Mouse (Mus musculus) lung, postnatal 36 days (tissue): ENCODE measurements around the gene Siah3.
A peak's percentile ranks its signal among the peaks of the same experiment; 100 is the strongest.

Experiments used
- DNase-seq: peaks from one replicate; pipeline ENCODE4 v3.0.0; 2022; ENCODE audit warnings: mixed read lengths

Siah3 gene

DNA sequence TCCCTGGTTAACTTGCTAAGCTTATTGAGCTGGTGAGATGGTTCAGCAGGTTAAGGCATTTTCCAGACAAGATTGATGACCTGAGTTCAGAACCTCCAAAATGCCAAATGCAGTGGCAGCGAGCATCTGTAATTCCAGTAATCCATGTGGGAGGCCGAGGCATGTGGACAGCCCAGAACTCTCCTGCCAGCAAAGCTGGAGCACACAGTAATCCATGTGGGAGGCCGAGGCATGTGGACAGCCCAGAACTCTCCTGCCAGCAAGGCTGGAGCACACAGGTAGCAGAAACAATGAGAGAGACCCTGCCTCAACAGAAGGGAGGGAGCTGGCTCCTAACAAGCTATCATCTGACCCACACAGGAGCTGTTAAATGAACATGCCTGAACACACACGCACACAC is 13.2 kb downstream of the Siah3 start:
- peak; percentile 6 for DNase-seq

- DNase-seq, result peak; percentile 21
Observed at GRCm38 (mm10) chr14:75473061-75473930, 17.5 kb downstream of the Siah3 start.

- no peak for DNase-seq
Observed at GRCm38 (mm10) chr14:75475887-75476286, 20.1 kb downstream of the Siah3 start.

- no peak for DNase-seq
Observed at GRCm38 (mm10) chr14:75482231-75483175, 26.7 kb downstream of the Siah3 start.

GRCm38 (mm10) chr14:75483176-75483546 is 27.4 kb downstream of the Siah3 start:
- DNase-seq, result no peak

- no peak for DNase-seq
Observed at GRCm38 (mm10) chr14:75487932-75488331, 32.1 kb downstream of the Siah3 start.

GRCm38 (mm10) chr14:75493555-75494194 is 37.9 kb downstream of the Siah3 start:
- DNase-seq, result no peak

DNA sequence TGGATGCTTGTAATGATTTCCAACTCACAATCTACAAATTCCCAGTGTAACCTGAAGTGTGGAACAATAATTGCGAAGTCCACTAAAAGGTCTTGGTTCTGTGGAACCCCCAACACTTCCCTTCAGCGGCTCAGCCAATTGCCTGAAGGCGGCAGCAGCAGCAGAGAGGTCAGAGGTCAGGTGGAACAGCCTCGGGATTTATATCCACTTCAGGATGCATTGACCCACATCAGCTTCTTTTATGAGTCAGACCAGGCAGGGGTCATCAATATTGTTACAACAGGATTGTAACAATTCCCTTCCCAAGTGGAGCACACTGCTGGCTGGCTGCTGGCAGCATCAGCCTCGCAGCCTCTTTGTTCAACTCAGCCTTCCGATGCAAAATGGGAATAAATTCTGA is 39.1 kb downstream of the Siah3 start:
- DNase-seq, result no peak

GRCm38 (mm10) chr14:75501501-75501990 is 45.8 kb downstream of the Siah3 start:
- no peak for DNase-seq

- DNase-seq, result peak; percentile 34
Observed at GRCm38 (mm10) chr14:75502446-75502845, 46.7 kb downstream of the Siah3 start.

GRCm38 (mm10) chr14:75504255-75504654 is 48.5 kb downstream of the Siah3 start:
- no peak for DNase-seq

- no peak for DNase-seq
Observed at GRCm38 (mm10) chr14:75505126-75505840, 49.5 kb downstream of the Siah3 start.

DNA sequence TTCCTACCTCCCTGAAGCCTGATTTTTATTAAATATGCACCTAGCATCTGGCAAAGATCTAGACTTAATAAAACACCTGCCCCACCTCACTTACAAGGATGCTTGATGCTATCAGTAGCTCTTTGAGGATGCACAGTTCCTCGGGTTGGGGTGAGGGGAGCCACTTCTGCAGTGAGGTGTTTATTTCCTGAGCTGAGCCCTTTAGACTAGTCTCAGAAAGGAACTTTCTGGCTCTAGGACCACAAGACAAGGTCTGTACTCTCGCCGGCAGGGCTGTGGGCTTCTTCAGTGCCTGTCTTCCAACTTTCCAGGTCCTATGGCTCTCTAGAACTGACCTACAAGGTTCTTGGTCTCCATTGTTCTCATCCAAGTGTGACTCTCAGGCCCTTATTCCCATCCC is 50.5 kb downstream of the Siah3 start:
- DNase-seq, result no peak

DNA sequence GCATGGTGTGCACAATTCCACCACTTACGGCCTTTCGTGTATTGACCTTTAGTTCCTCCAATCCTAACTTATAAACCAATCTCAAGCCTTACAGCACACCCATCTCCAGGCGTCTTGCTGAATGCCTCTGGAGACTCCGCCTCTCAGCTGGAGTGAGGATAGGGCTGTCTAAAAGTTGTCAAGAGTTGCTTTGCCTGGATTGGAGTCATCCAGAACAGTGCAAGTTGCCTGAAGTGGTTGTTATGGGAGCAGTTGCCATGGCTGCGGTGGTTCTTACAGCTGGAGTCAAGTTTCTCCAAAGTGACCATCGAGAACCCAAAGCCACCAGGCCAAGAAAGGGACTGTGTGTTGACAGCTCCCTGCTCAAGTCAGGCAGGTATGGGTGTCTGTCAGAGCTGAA is 54.3 kb downstream of the Siah3 start:
- DNase-seq, result peak; percentile 4

DNA sequence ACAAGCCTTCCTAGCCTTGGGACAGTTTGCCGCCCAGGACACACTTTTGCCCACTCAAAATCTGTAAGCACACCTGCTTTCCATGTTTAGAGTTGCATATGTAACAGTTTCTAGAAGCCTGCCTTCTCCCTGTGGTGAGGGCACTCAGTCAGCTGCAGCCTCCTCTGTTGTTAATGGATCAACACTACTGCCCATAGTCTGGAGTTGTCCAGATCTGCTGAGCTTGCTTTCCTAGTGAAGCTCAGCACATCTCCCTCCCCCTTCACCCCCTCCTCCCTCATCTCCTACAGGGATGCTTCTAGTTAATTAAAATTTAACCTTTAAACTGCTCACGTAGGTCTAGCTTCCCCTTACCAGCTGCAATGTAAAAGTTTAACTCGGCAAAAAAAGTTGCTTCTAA is 57.2 kb downstream of the Siah3 start:
- DNase-seq, result no peak

DNA sequence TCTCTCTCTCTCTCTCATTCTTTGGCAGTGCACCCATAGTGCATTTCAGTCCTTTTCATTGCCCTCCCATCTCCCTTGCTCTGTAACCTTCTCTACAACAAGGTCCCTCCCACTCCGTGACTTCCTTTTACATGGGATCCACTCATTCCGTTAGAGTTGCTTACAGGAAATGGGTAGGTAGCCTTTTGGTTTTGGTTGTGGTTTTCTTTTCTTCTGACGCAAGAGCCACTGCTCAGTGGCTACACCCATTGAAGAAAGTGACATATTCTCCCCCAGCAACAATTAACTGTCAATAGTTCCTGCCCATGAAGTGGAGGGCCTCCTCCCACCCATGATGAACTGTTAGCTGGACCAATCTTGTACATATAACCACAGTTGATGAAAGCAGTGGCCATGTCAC is 60.4 kb downstream of the Siah3 start:
- DNase-seq, result peak; percentile 2

DNA sequence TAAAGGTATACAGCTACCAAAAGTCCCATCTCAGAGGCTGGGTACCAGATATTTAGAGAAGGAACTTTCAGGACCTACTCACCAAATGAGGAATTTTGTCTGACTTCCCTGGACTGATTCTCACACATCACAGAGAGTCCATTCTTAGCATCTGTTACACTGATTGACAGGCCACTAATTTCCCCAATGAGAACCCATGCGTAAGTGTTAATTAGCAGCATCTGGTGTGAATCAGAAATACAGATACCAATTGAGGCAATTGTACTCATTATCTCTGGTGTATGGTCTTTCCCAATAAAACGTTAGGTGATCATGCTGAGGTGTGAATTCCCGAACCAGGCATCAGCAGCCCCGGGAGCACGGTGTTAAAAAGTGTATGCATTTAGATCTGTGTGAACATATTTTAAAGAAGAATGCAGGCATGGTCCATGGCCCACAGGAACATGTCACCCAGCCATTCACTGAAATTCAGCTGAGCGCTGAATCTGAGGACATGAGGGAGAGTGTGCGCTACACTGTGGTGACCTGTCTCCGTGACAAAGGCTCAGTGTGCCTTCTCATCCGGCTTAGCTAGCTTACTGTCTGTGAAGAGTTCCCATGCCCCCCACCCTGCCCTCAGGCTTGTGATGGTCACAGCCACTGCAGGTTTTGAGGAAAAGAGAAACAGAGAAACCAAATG is 61.3 kb downstream of the Siah3 start:
- DNase-seq, result no peak

GRCm38 (mm10) chr14:75518196-75518887 is 62.6 kb downstream of the Siah3 start:
- no peak for DNase-seq

- no peak for DNase-seq
Observed at GRCm38 (mm10) chr14:75518899-75519298, 63.1 kb downstream of the Siah3 start.

GRCm38 (mm10) chr14:75519668-75520067 is 63.9 kb downstream of the Siah3 start:
- DNase-seq, result no peak

GRCm38 (mm10) chr14:75524648-75525047 is 68.9 kb downstream of the Siah3 start:
- no peak for DNase-seq
